Mouse (Mus musculus) myocyte (in vitro differentiated cells): ENCODE results near the gene Arhgap21. TPM values are rescaled to one million over a fixed set of nuclear protein-coding genes. Genes with fewer than 3 reads are reported as not detected.

ENCODE experiments used
- H3K27me3 ChIP-seq: one replicate; pipeline ENCODE4 v1.6.1; 2011; ENCODE audit not compliant: control insufficient read depth, insufficient read depth, insufficient read length
- H3K36me3 ChIP-seq: one replicate; pipeline ENCODE4 v1.6.1; 2011; ENCODE audit not compliant: control insufficient read depth, insufficient read depth
- H3K4me2 ChIP-seq: one replicate; pipeline ENCODE4 v1.6.1; 2011; ENCODE audit warnings: low read depth, control low read depth
- H3K4me3 ChIP-seq: one replicate; pipeline ENCODE4 v1.5.1; 2011; ENCODE audit warnings: mild to moderate bottlenecking, control low read depth, moderate library complexity
- H3K79me2 ChIP-seq: one replicate; pipeline ENCODE4 v1.6.1; 2011; ENCODE audit not compliant: control insufficient read depth, insufficient read depth
- H3ac ChIP-seq: one replicate; pipeline ENCODE4 v1.6.1; 2011; ENCODE audit not compliant: control insufficient read depth, insufficient read length
- CEBPB ChIP-seq: IDR thresholded peaks from 2 replicates; pipeline ENCODE4 v1.6.1; 2011; ENCODE audit warnings: mild to moderate bottlenecking, moderate library complexity; ENCODE audit not compliant: poor library complexity, insufficient read depth, severe bottlenecking
- E2F4 ChIP-seq: IDR thresholded peaks from one replicate; pipeline ENCODE4 v1.6.1; 2011; ENCODE audit warnings: mild to moderate bottlenecking, control low read depth, moderate library complexity; ENCODE audit not compliant: insufficient read depth
- MAX ChIP-seq: IDR thresholded peaks from one replicate; pipeline ENCODE4 v1.6.1; 2011; ENCODE audit warnings: low read depth, mild to moderate bottlenecking, control low read depth
- MYOD1 ChIP-seq, 3 experiments: IDR thresholded peaks; one replicate each; pipeline ENCODE4 v1.6.1; 2011; ENCODE audit warnings: control low read depth in 2 of 3, low read depth in 2 of 3, mild to moderate bottlenecking in 2 of 3, moderate library complexity in 1 of 3; ENCODE audit not compliant: insufficient read length in 2 of 3, control insufficient read depth in 1 of 3
- MYOG ChIP-seq, 3 experiments: IDR thresholded peaks; one replicate each; pipeline ENCODE4 v1.6.1; 2011; ENCODE audit warnings: control low read depth in 2 of 3, low read depth in 2 of 3, mild to moderate bottlenecking in 2 of 3; ENCODE audit not compliant: insufficient read length in 2 of 3, control insufficient read depth in 1 of 3, insufficient read depth in 1 of 3
- POLR2A ChIP-seq: IDR thresholded peaks from one replicate; pipeline ENCODE4 v1.6.1; 2011; ENCODE audit warnings: low read depth, mild to moderate bottlenecking, control low read depth, moderate library complexity; ENCODE audit not compliant: insufficient read length
- POLR2AphosphoS2 ChIP-seq: IDR thresholded peaks from one replicate; pipeline ENCODE4 v1.6.1; 2011; ENCODE audit warnings: low read depth, control low read depth; ENCODE audit not compliant: insufficient read length
- REST ChIP-seq: IDR thresholded peaks from one replicate; pipeline ENCODE4 v1.6.1; 2011; ENCODE audit warnings: mild to moderate bottlenecking, control low read depth, moderate library complexity; ENCODE audit not compliant: insufficient read depth, insufficient read length
- SRF ChIP-seq: IDR thresholded peaks from one replicate; pipeline ENCODE4 v1.6.1; 2011; ENCODE audit warnings: low read depth; ENCODE audit not compliant: control insufficient read depth, insufficient read length
- TCF12 ChIP-seq: IDR thresholded peaks from one replicate; pipeline ENCODE4 v1.6.1; 2011; ENCODE audit warnings: mild to moderate bottlenecking, control low read depth; ENCODE audit not compliant: poor library complexity, insufficient read depth, severe bottlenecking
- TCF3 ChIP-seq: IDR thresholded peaks from one replicate; pipeline ENCODE4 v1.6.1; 2011; ENCODE audit warnings: low read depth, control low read depth; ENCODE audit not compliant: insufficient read length
- USF1 ChIP-seq: IDR thresholded peaks from one replicate; pipeline ENCODE4 v1.6.1; 2011; ENCODE audit warnings: low read depth, mild to moderate bottlenecking, control low read depth, moderate library complexity
- polyA plus RNA-seq: library from polyadenylated mRNA; unstranded; fragments of >200 nt; fragmentation: generic; extraction: Trizol; gene quantifications from one replicate; pipeline ENCODE4 v1.2.1, GENCODE M21; 2012; ENCODE audit warnings: missing spikeins

Arhgap21 gene
- polyA plus RNA-seq, 1 experiment: 18.0 TPM

- H3K27me3 ChIP-seq: no peaks in the 10 kb centered on the region
- H3K79me2 ChIP-seq: no peaks in the 10 kb centered on the region
These were observed 142.4 kb downstream of the Arhgap21 start for GRCm38 (mm10) chr2:20826258-20826657.

GRCm38 (mm10) chr2:20818226-20818625 lies 150.5 kb downstream of the Arhgap21 start:
- no peak for TF ChIP-seq REST
- no peak for TF ChIP-seq TCF3
- no peak for TF ChIP-seq TCF12
- no peak for TF ChIP-seq E2F4
- no peak for TF ChIP-seq MYOD1 (IDR thresholded peaks at IDR 0.05; ENCODE audit: control insufficient read depth in 1 of 3, insufficient read length in 2 of 3, low read depth in 2 of 3)
- TF ChIP-seq CEBPB: no peak
- no peak for TF ChIP-seq USF1
- no peak for TF ChIP-seq MYOG (IDR thresholded peaks at IDR 0.05; ENCODE audit: control insufficient read depth in 1 of 3, insufficient read depth in 1 of 3, insufficient read length in 2 of 3, low read depth in 2 of 3)
- TF ChIP-seq SRF: no peak
- TF ChIP-seq POLR2AphosphoS2: no peak
- TF ChIP-seq MAX: no peak
- TF ChIP-seq POLR2A: no peak
- Histone ChIP-seq H3ac (no peak overlapping the region), H3K4me2 (no peak overlapping the region), H3K4me3 (no peak overlapping the region), H3K36me3 (no peaks in the 10 kb centered on the region), H3K27me3 (no peaks in the 10 kb centered on the region), H3K79me2 (no peaks in the 10 kb centered on the region)

More at GRCm38 (mm10) chr2:20826258-20826657, 142.4 kb downstream of the Arhgap21 start:
- no peak overlapping the region for H3K4me3 ChIP-seq
- TF ChIP-seq TCF3: no peak
- H3ac ChIP-seq: no peak overlapping the region
- H3K4me2 ChIP-seq: no peak overlapping the region
- H3K36me3 ChIP-seq: no peaks in the 10 kb centered on the region

- Histone ChIP-seq H3K36me3 (no peaks in the 10 kb centered on the region), H3K79me2 (no peaks in the 10 kb centered on the region), H3K4me3 (no peak overlapping the region), H3K4me2 (no peak overlapping the region), H3ac (no peak overlapping the region), H3K27me3 (no peaks in the 10 kb centered on the region)
- TF ChIP-seq MYOG (IDR thresholded peaks at IDR 0.05; ENCODE audit: control insufficient read depth in 1 of 3, insufficient read depth in 1 of 3, insufficient read length in 2 of 3, low read depth in 2 of 3): no peak
- TF ChIP-seq USF1: no peak
- no peak for TF ChIP-seq SRF
- TF ChIP-seq MYOD1 (IDR thresholded peaks at IDR 0.05; ENCODE audit: control insufficient read depth in 1 of 3, insufficient read length in 2 of 3, low read depth in 2 of 3): no peak
- no peak for TF ChIP-seq TCF3
- TF ChIP-seq POLR2AphosphoS2: no peak
- no peak for TF ChIP-seq TCF12
- no peak for TF ChIP-seq MAX
- no peak for TF ChIP-seq REST
- TF ChIP-seq CEBPB: no peak
- TF ChIP-seq E2F4: no peak
- TF ChIP-seq POLR2A: no peak
These were observed 154.7 kb downstream of the Arhgap21 start for GRCm38 (mm10) chr2:20813986-20814385.

- TF ChIP-seq MYOD1 (IDR thresholded peaks at IDR 0.05; ENCODE audit: control insufficient read depth in 1 of 3, insufficient read length in 2 of 3, low read depth in 2 of 3) (no peak), REST (no peak), E2F4 (no peak), SRF (no peak), USF1 (no peak), TCF3 (no peak), CEBPB (no peak), MYOG (IDR thresholded peaks at IDR 0.05; ENCODE audit: control insufficient read depth in 1 of 3, insufficient read depth in 1 of 3, insufficient read length in 2 of 3, low read depth in 2 of 3) (no peak), POLR2A (no peak), POLR2AphosphoS2 (no peak), TCF12 (no peak), MAX (no peak)
- Histone ChIP-seq H3ac (no peak overlapping the region), H3K4me3 (no peak overlapping the region), H3K36me3 (peaks cover 2% of the 10 kb centered on the region), H3K79me2 (no peaks in the 10 kb centered on the region), H3K27me3 (no peaks in the 10 kb centered on the region), H3K4me2 (no peak overlapping the region)
These were observed 157.2 kb downstream of the Arhgap21 start for GRCm38 (mm10) chr2:20811506-20811905.

GRCm38 (mm10) chr2:20801236-20801890 lies 167.3 kb downstream of the Arhgap21 start:
- no peak for TF ChIP-seq TCF3
- Histone ChIP-seq H3K79me2 (no peaks in the 10 kb centered on the region), H3K4me3 (no peak overlapping the region), H3K27me3 (no peaks in the 10 kb centered on the region), H3K36me3 (peaks cover 8% of the 10 kb centered on the region), H3ac (no peak overlapping the region), H3K4me2 (no peak overlapping the region)

Other genes starting within 250 kb of the Arhgap21 start
- 1.0 TPM for gene Enkur, start 236.5 kb upstream of the Arhgap21 start, polyA plus RNA-seq
- gene Thnsl1, start 236.8 kb upstream of the Arhgap21 start, polyA plus RNA-seq: 3.6 TPM